Mouse (Mus musculus): ENCODE measurements at regions not wholly inside any gene's neighbourhood (a gene's known extent, or its start where the extent isn't known, plus 50 kb on each side); places are given as distances from the start of the nearest gene placed in this dataset.

DNA sequence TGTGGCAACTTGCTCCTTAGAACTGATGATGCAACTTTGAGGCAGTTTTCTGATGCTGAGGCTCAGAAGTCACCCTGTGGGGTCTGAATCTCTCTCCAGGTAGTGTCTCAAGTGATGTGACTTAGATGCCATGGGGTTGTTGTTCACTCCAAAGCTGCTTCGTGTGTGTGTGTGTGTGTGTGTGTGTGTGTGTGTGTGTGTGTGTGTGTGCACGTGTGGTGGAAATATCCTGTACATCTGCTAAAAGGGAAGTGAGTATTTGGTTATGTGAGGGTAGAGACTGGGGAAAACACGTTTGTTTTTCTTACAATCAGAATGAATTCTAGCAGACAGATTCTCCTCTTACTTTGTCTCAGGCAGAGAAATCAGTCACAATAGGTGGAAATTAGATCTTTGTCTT is 276.5 kb downstream of the Insc start:
- Histone ChIP-seq H3K9ac (no peak overlapping the region), H3K4me2 (replicated peaks) (no peak overlapping the region), H3K9me3 (no peaks in the 10 kb centered on the region), H3K36me3 (no peaks in the 10 kb centered on the region), H3K27ac (no peak overlapping the region), H3K27me3 (no peaks in the 10 kb centered on the region), H3K4me1 (no peaks in the 10 kb centered on the region), H3K4me3 (no peak overlapping the region)
- ATAC-seq (ENCODE audit: insufficient number of reproducible peaks, insufficient read depth, low FRiP score, low TSS enrichment): no peak
- 56% methylated on average over 3 of the region's 3 CpGs for WGBS

DNA sequence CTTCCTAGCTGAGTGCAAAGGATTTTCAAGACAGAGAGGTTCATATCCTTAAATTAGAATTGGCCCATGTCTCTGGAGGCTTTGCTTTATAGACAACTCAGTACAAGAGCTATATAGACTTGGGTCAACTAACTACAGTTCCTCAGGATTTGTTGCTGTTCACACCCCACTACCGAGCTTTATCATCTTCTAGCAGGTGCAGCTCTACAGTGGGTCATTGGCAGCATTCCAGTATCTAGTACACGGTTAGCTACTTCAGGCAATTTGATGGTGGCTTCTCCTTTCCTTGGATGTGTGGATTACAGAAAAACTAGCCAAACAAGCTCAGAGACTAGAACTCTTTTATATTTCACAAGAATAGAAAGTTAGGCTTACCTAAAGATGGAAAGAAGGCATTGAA is 282.3 kb downstream of the Insc start:
- no peak overlapping the region for H3K4me3 ChIP-seq
- no peaks in the 10 kb centered on the region for H3K27me3 ChIP-seq
- no peak for ATAC-seq (ENCODE audit: insufficient number of reproducible peaks, insufficient read depth, low FRiP score, low TSS enrichment)
- H3K36me3 ChIP-seq: no peaks in the 10 kb centered on the region
- 70% methylated on average over 2 of the region's 2 CpGs for WGBS
- no peak overlapping the region for H3K4me2 ChIP-seq (replicated peaks)
- no peak overlapping the region for H3K9ac ChIP-seq
- H3K9me3 ChIP-seq: no peaks in the 10 kb centered on the region
- no peaks in the 10 kb centered on the region for H3K4me1 ChIP-seq
- no peak overlapping the region for H3K27ac ChIP-seq

GRCm38 (mm10) chr7:115027685-115028084 is 284.2 kb downstream of the Insc start:
- Histone ChIP-seq H3K9ac (no peak overlapping the region), H3K27me3 (no peaks in the 10 kb centered on the region), H3K4me3 (no peak overlapping the region), H3K27ac (no peak overlapping the region), H3K9me3 (no peaks in the 10 kb centered on the region), H3K36me3 (no peaks in the 10 kb centered on the region), H3K4me2 (replicated peaks) (no peak overlapping the region), H3K4me1 (no peaks in the 10 kb centered on the region)
- no peak for ATAC-seq (ENCODE audit: insufficient number of reproducible peaks, insufficient read depth, low FRiP score, low TSS enrichment)
- 71% methylated on average over 1 of the region's 1 CpGs for WGBS

DNA sequence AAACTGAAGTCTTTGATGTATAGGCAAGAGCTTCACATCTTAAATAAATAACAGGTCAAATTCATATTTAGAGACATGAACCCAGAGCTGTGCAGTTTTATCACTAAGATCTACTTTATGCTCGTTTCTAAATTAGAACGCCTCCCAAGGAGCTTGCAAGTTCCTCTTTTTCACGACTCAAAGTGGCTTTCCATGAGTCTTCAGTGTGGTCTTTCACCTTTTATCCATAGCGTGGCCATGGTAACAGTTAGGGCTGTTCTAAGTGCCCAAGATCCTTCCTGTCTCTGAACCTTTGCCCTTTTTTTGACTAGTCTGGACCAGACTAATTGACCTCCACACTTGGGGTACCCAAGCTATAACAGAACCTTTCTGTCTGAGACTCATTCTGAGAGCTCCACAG is 290.5 kb downstream of the Insc start:
- no peaks in the 10 kb centered on the region for H3K4me1 ChIP-seq
- no peak overlapping the region for H3K27ac ChIP-seq
- no peak overlapping the region for H3K4me3 ChIP-seq
- 59% methylated on average over 4 of the region's 4 CpGs for WGBS
- H3K27me3 ChIP-seq: no peaks in the 10 kb centered on the region
- H3K36me3 ChIP-seq: no peaks in the 10 kb centered on the region
- no peak overlapping the region for H3K4me2 ChIP-seq (replicated peaks)
- no peaks in the 10 kb centered on the region for H3K9me3 ChIP-seq
- ATAC-seq (ENCODE audit: insufficient number of reproducible peaks, insufficient read depth, low FRiP score, low TSS enrichment): no peak
- H3K9ac ChIP-seq: no peak overlapping the region

DNA sequence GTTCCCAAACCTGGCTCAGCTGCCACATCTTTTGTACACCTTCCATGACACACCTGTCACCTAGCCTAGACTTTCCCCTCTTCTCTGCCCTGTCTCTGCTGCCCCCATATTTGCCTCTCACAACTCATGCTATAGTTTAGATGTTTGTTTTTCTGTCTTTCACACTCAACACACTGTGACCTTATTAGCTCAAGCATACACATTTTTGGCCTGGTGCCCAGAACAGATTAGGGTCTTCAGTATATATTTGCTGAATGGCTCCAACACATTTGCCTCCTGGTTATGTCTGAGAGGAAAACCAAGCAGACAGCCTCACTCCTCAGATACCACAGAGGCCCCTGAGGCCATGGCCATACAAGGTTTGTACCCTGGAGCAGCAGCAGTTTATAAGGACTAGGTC is 312.0 kb downstream of the Insc start:
- Histone ChIP-seq H3K36me3 (no peaks in the 10 kb centered on the region), H3K4me3 (no peak overlapping the region), H3K9ac (no peak overlapping the region), H3K4me2 (replicated peaks) (no peak overlapping the region), H3K4me1 (no peaks in the 10 kb centered on the region), H3K27me3 (no peaks in the 10 kb centered on the region), H3K27ac (no peak overlapping the region), H3K9me3 (no peaks in the 10 kb centered on the region)
- ATAC-seq (ENCODE audit: insufficient number of reproducible peaks, insufficient read depth, low FRiP score, low TSS enrichment): no peak

- no peak overlapping the region for H3K27ac ChIP-seq
- no peak overlapping the region for H3K4me3 ChIP-seq
- no peak overlapping the region for H3K9ac ChIP-seq
- ATAC-seq (ENCODE audit: insufficient number of reproducible peaks, insufficient read depth, low FRiP score, low TSS enrichment): no peak
- WGBS: 24% methylated on average over 3 of the region's 3 CpGs
- H3K9me3 ChIP-seq: no peaks in the 10 kb centered on the region
- no peak overlapping the region for H3K4me2 ChIP-seq (replicated peaks)
- H3K4me1 ChIP-seq: no peaks in the 10 kb centered on the region
- no peaks in the 10 kb centered on the region for H3K27me3 ChIP-seq
- no peaks in the 10 kb centered on the region for H3K36me3 ChIP-seq
These were observed 313.6 kb downstream of the Insc start for GRCm38 (mm10) chr7:115056992-115057645.

GRCm38 (mm10) chr7:115057736-115058135 is 314.2 kb downstream of the Insc start:
- WGBS: 10% methylated on average over 3 of the region's 3 CpGs
- no peaks in the 10 kb centered on the region for H3K9me3 ChIP-seq
- no peak for ATAC-seq (ENCODE audit: insufficient number of reproducible peaks, insufficient read depth, low FRiP score, low TSS enrichment)
- H3K27me3 ChIP-seq: no peaks in the 10 kb centered on the region
- H3K36me3 ChIP-seq: no peaks in the 10 kb centered on the region
- no peak overlapping the region for H3K4me2 ChIP-seq (replicated peaks)
- no peak overlapping the region for H3K27ac ChIP-seq
- H3K4me3 ChIP-seq: no peak overlapping the region
- no peaks in the 10 kb centered on the region for H3K4me1 ChIP-seq
- no peak overlapping the region for H3K9ac ChIP-seq

- Histone ChIP-seq H3K9me3 (no peaks in the 10 kb centered on the region), H3K27me3 (no peaks in the 10 kb centered on the region), H3K27ac (no peak overlapping the region), H3K4me2 (replicated peaks) (no peak overlapping the region), H3K4me1 (no peaks in the 10 kb centered on the region), H3K9ac (no peak overlapping the region), H3K4me3 (no peak overlapping the region), H3K36me3 (no peaks in the 10 kb centered on the region)
- 34% methylated on average over 5 of the region's 5 CpGs for WGBS
- ATAC-seq (ENCODE audit: insufficient number of reproducible peaks, insufficient read depth, low FRiP score, low TSS enrichment): no peak
These were observed 316.7 kb downstream of the Insc start for GRCm38 (mm10) chr7:115060171-115060570.

GRCm38 (mm10) chr7:115062817-115063216 is 319.3 kb downstream of the Insc start:
- no peak overlapping the region for H3K4me3 ChIP-seq
- H3K27ac ChIP-seq: no peak overlapping the region
- 51% methylated on average over 3 of the region's 3 CpGs for WGBS
- H3K4me1 ChIP-seq: no peaks in the 10 kb centered on the region
- H3K36me3 ChIP-seq: no peaks in the 10 kb centered on the region
- H3K4me2 ChIP-seq (replicated peaks): no peak overlapping the region
- H3K9me3 ChIP-seq: no peaks in the 10 kb centered on the region
- no peak overlapping the region for H3K9ac ChIP-seq
- H3K27me3 ChIP-seq: no peaks in the 10 kb centered on the region
- ATAC-seq (ENCODE audit: insufficient number of reproducible peaks, insufficient read depth, low FRiP score, low TSS enrichment): no peak

GRCm38 (mm10) chr7:115067641-115068040 is 324.1 kb downstream of the Insc start:
- Histone ChIP-seq H3K27ac (no peak overlapping the region), H3K4me1 (peaks cover 8% of the 10 kb centered on the region; the same call in 1 of the 2 replicates), H3K9me3 (no peaks in the 10 kb centered on the region), H3K27me3 (no peaks in the 10 kb centered on the region), H3K4me2 (replicated peaks) (no peak overlapping the region), H3K4me3 (no peak overlapping the region), H3K9ac (no peak overlapping the region), H3K36me3 (no peaks in the 10 kb centered on the region)
- ATAC-seq (ENCODE audit: insufficient number of reproducible peaks, insufficient read depth, low FRiP score, low TSS enrichment): no peak
- WGBS: 97% methylated on average over 2 of the region's 2 CpGs

GRCm38 (mm10) chr7:115073406-115073805 is 329.9 kb downstream of the Insc start:
- WGBS: 77% methylated on average over 2 of the region's 2 CpGs
- no peaks in the 10 kb centered on the region for H3K36me3 ChIP-seq

GRCm38 (mm10) chr7:115076781-115077180 is 333.3 kb downstream of the Insc start:
- no peak for ATAC-seq (ENCODE audit: insufficient number of reproducible peaks, insufficient read depth, low FRiP score, low TSS enrichment)
- no peaks in the 10 kb centered on the region for H3K9me3 ChIP-seq
- WGBS: 83% methylated on average over 4 of the region's 4 CpGs

More at GRCm38 (mm10) chr7:115073406-115073805, 329.9 kb downstream of the Insc start:
- H3K27ac ChIP-seq: no peak overlapping the region
- H3K9ac ChIP-seq: no peak overlapping the region
- H3K9me3 ChIP-seq: no peaks in the 10 kb centered on the region
- H3K4me1 ChIP-seq: peaks cover 8% of the 10 kb centered on the region; the same call in 1 of the 2 replicates
- no peak overlapping the region for H3K4me3 ChIP-seq
- H3K27me3 ChIP-seq: no peaks in the 10 kb centered on the region; the same call in 1 of the 2 replicates
- ATAC-seq (ENCODE audit: insufficient number of reproducible peaks, insufficient read depth, low FRiP score, low TSS enrichment): no peak
- H3K4me2 ChIP-seq (replicated peaks): no peak overlapping the region

More at GRCm38 (mm10) chr7:115076781-115077180, 333.3 kb downstream of the Insc start:
- Histone ChIP-seq H3K9ac (no peak overlapping the region), H3K4me1 (peaks cover 8% of the 10 kb centered on the region; the same call in 1 of the 2 replicates), H3K27me3 (no peaks in the 10 kb centered on the region; the same call in 1 of the 2 replicates), H3K36me3 (no peaks in the 10 kb centered on the region), H3K4me2 (replicated peaks) (no peak overlapping the region), H3K27ac (no peak overlapping the region), H3K4me3 (no peak overlapping the region)

Measured in embryonic facial prominence, embryonic 12.5 days (tissue).